Mouse (Mus musculus): ENCODE results near the gene Megf11. TPM values are rescaled to one million over a fixed set of nuclear protein-coding genes. Genes with fewer than 3 reads are reported as not detected.

Gene Megf11
- total and polyA plus RNA-seq, 3 experiments: 0.33 to 0.38 TPM; not detected in 1

- Histone ChIP-seq H3K4me1 (ENCODE audit: insufficient read depth, low read depth, low read length) (no peaks in the 10 kb centered on the region), H3K36me3 (replicated peaks) (no peaks in the 10 kb centered on the region), H3K9me3 (replicated peaks) (no peaks in the 10 kb centered on the region), H3K27me3 (ENCODE audit: insufficient read depth, low read length) (peaks cover 60% of the 10 kb centered on the region), H3K4me3 (ENCODE audit: low read depth, low read length) (no peak overlapping the region)
- ATAC-seq (ENCODE audit: extremely low read depth, insufficient number of reproducible peaks, low FRiP score, poor library complexity, severe bottlenecking) (no peak), DNase-seq (ENCODE audit: low spot score) (no peak)
- TF ChIP-seq GATA1 (IDR thresholded peaks at IDR 0.05; ENCODE audit: borderline replicate concordance, low read length) (no peak), POLR2AphosphoS5 (IDR thresholded peaks at IDR 0.05; ENCODE audit: insufficient replicate concordance, low read depth, low read length) (no peak), GATA2 (IDR thresholded peaks at IDR 0.05; ENCODE audit: borderline replicate concordance, low read depth, low read length) (no peak), TAL1 (conservative IDR thresholded peaks at IDR 0.05; ENCODE audit: low read depth, low read length) (no peak), CTCF (IDR thresholded peaks at IDR 0.05; ENCODE audit: low read depth, low read length) (no peak)
Measured at GRCm38 (mm10) chr9:64609546-64609945, 224.1 kb downstream of the Megf11 start.

GRCm38 (mm10) chr9:64612121-64612983, 226.9 kb downstream of the Megf11 start:
- DNase-seq (ENCODE audit: low spot score) (no peak), ATAC-seq (ENCODE audit: extremely low read depth, insufficient number of reproducible peaks, low FRiP score, poor library complexity, severe bottlenecking) (no peak)
- peaks cover 48% of the 10 kb centered on the region for H3K27me3 ChIP-seq (ENCODE audit: insufficient read depth, low read length)
- no peak overlapping the region for H3K4me3 ChIP-seq (ENCODE audit: low read depth, low read length)
- no peaks in the 10 kb centered on the region for H3K4me1 ChIP-seq (ENCODE audit: insufficient read depth, low read depth, low read length)
- H3K36me3 ChIP-seq (replicated peaks): no peaks in the 10 kb centered on the region
- no peak for TF ChIP-seq POLR2AphosphoS5 (IDR thresholded peaks at IDR 0.05; ENCODE audit: insufficient replicate concordance, low read depth, low read length)
- TF ChIP-seq CTCF (IDR thresholded peaks at IDR 0.05; ENCODE audit: low read depth, low read length): no peak
- no peak for TF ChIP-seq TAL1 (conservative IDR thresholded peaks at IDR 0.05; ENCODE audit: low read depth, low read length)
- TF ChIP-seq GATA2 (IDR thresholded peaks at IDR 0.05; ENCODE audit: borderline replicate concordance, low read depth, low read length): no peak
- no peak for TF ChIP-seq GATA1 (IDR thresholded peaks at IDR 0.05; ENCODE audit: borderline replicate concordance, low read length)
- H3K9me3 ChIP-seq (replicated peaks): no peaks in the 10 kb centered on the region

DNA sequence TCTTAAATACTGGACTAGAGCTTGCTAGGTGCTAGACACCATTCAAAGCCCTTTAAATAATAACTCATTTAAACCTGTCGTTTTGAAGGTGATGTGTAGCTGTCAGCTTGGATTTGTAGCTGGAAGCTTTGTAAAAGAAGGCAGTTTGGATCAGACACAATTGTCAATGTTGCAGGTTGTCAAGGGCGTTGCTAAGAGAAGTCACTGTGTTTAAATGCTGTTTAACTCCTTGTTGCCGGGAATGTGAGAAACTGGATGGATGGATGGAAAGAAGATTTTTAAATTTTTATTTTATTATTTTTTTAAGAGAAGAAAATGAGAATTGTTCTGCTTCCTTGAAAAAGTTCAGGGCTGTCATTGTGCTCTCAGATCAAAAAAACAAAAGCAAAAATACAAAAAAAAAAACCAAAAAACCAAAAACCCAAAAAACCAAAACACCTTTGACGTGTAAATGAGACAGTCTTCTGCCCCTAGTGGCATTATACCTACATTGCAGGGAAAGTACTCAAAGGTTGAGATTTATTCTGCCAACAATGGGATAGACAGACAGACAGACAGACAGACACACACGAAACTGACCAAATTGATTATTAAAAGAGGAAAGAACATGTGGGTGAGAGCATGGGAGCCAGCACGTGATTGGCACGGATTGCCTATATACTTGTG, 227.7 kb downstream of the Megf11 start:
- Histone ChIP-seq H3K4me3 (ENCODE audit: low read depth, low read length) (no peak overlapping the region), H3K36me3 (replicated peaks) (no peaks in the 10 kb centered on the region), H3K27me3 (ENCODE audit: insufficient read depth, low read length) (peaks cover 43% of the 10 kb centered on the region), H3K4me1 (ENCODE audit: insufficient read depth, low read depth, low read length) (no peaks in the 10 kb centered on the region), H3K9me3 (replicated peaks) (no peaks in the 10 kb centered on the region)
- DNase-seq (ENCODE audit: low spot score) (no peak), ATAC-seq (ENCODE audit: extremely low read depth, insufficient number of reproducible peaks, low FRiP score, poor library complexity, severe bottlenecking) (no peak)
- TF ChIP-seq CTCF (IDR thresholded peaks at IDR 0.05; ENCODE audit: low read depth, low read length): peak; percentile 45; the same call in 1 of the 2 replicates
- no peak for TF ChIP-seq GATA2 (IDR thresholded peaks at IDR 0.05; ENCODE audit: borderline replicate concordance, low read depth, low read length)
- TF ChIP-seq TAL1 (conservative IDR thresholded peaks at IDR 0.05; ENCODE audit: low read depth, low read length): no peak
- TF ChIP-seq POLR2AphosphoS5 (IDR thresholded peaks at IDR 0.05; ENCODE audit: insufficient replicate concordance, low read depth, low read length): no peak
- no peak for TF ChIP-seq GATA1 (IDR thresholded peaks at IDR 0.05; ENCODE audit: borderline replicate concordance, low read length)

GRCm38 (mm10) chr9:64617413-64617812, 232.0 kb downstream of the Megf11 start:
- Histone ChIP-seq H3K4me1 (ENCODE audit: insufficient read depth, low read depth, low read length) (no peaks in the 10 kb centered on the region), H3K36me3 (replicated peaks) (no peaks in the 10 kb centered on the region), H3K27me3 (ENCODE audit: insufficient read depth, low read length) (peaks cover 28% of the 10 kb centered on the region), H3K9me3 (replicated peaks) (no peaks in the 10 kb centered on the region), H3K4me3 (ENCODE audit: low read depth, low read length) (no peak overlapping the region)
- ATAC-seq (ENCODE audit: extremely low read depth, insufficient number of reproducible peaks, low FRiP score, poor library complexity, severe bottlenecking) (no peak), DNase-seq (ENCODE audit: low spot score) (no peak)
- TF ChIP-seq POLR2AphosphoS5 (IDR thresholded peaks at IDR 0.05; ENCODE audit: insufficient replicate concordance, low read depth, low read length) (no peak), GATA2 (IDR thresholded peaks at IDR 0.05; ENCODE audit: borderline replicate concordance, low read depth, low read length) (no peak), CTCF (IDR thresholded peaks at IDR 0.05; ENCODE audit: low read depth, low read length) (no peak), GATA1 (IDR thresholded peaks at IDR 0.05; ENCODE audit: borderline replicate concordance, low read length) (no peak), TAL1 (conservative IDR thresholded peaks at IDR 0.05; ENCODE audit: low read depth, low read length) (no peak)

- Histone ChIP-seq H3K4me1 (ENCODE audit: insufficient read depth, low read depth, low read length) (no peaks in the 10 kb centered on the region), H3K27me3 (ENCODE audit: insufficient read depth, low read length) (peaks cover 25% of the 10 kb centered on the region), H3K36me3 (replicated peaks) (no peaks in the 10 kb centered on the region), H3K9me3 (replicated peaks) (no peaks in the 10 kb centered on the region), H3K4me3 (ENCODE audit: low read depth, low read length) (no peak overlapping the region)
- no peak for TF ChIP-seq TAL1 (conservative IDR thresholded peaks at IDR 0.05; ENCODE audit: low read depth, low read length)
- TF ChIP-seq POLR2AphosphoS5 (IDR thresholded peaks at IDR 0.05; ENCODE audit: insufficient replicate concordance, low read depth, low read length): no peak
- TF ChIP-seq GATA1 (IDR thresholded peaks at IDR 0.05; ENCODE audit: borderline replicate concordance, low read length): no peak
- TF ChIP-seq GATA2 (IDR thresholded peaks at IDR 0.05; ENCODE audit: borderline replicate concordance, low read depth, low read length): no peak
- no peak for TF ChIP-seq CTCF (IDR thresholded peaks at IDR 0.05; ENCODE audit: low read depth, low read length)
- ATAC-seq (ENCODE audit: extremely low read depth, insufficient number of reproducible peaks, low FRiP score, poor library complexity, severe bottlenecking): no peak
- no peak for DNase-seq (ENCODE audit: low spot score)
Measured at GRCm38 (mm10) chr9:64618433-64618832, 233.0 kb downstream of the Megf11 start.

DNA sequence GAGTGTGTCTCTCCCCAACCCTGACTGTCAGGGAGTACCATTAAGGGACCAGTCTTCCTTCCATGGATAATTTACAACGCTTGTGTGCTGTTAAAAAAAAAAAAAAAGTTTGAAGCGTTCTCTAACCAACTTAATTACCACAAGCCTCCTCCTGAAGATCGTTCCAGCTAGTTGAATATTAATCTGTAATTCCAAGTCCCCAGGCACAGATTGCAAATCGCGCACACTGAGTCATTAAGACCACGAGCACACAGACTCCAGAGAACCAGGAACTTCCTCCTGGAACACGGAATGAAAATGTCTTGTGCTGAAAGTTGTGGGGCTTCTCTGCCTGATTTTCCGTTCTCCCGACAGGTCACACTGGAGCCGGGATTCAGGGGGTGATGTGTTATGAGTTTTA, 234.0 kb downstream of the Megf11 start:
- H3K27me3 ChIP-seq (ENCODE audit: insufficient read depth, low read length): peaks cover 23% of the 10 kb centered on the region
- ATAC-seq (ENCODE audit: extremely low read depth, insufficient number of reproducible peaks, low FRiP score, poor library complexity, severe bottlenecking): no peak
- H3K9me3 ChIP-seq (replicated peaks): no peaks in the 10 kb centered on the region

More for the DNA sequence above, 234.0 kb downstream of the Megf11 start:
- TF ChIP-seq GATA2 (IDR thresholded peaks at IDR 0.05; ENCODE audit: borderline replicate concordance, low read depth, low read length): no peak
- no peak for TF ChIP-seq TAL1 (conservative IDR thresholded peaks at IDR 0.05; ENCODE audit: low read depth, low read length)
- no peak for TF ChIP-seq POLR2AphosphoS5 (IDR thresholded peaks at IDR 0.05; ENCODE audit: insufficient replicate concordance, low read depth, low read length)
- TF ChIP-seq GATA1 (IDR thresholded peaks at IDR 0.05; ENCODE audit: borderline replicate concordance, low read length): no peak
- TF ChIP-seq CTCF (IDR thresholded peaks at IDR 0.05; ENCODE audit: low read depth, low read length): no peak
- H3K4me3 ChIP-seq (ENCODE audit: low read depth, low read length): no peak overlapping the region
- no peak for DNase-seq (ENCODE audit: low spot score)
- no peaks in the 10 kb centered on the region for H3K4me1 ChIP-seq (ENCODE audit: insufficient read depth, low read depth, low read length)
- no peaks in the 10 kb centered on the region for H3K36me3 ChIP-seq (replicated peaks)

All from G1E (cell line).